Mouse (Mus musculus) liver, postnatal 0 days (tissue): Measurements from ENCODE around the gene Ssu2.

Experiments
- CTCF ChIP-seq: sonication (generic); IDR thresholded peaks from 2 replicates; pipeline ENCODE4 v1.5.1; 2016; ENCODE audit warnings: antibody characterized with exemption, low read depth
- EP300 ChIP-seq: IDR thresholded peaks from 2 replicates; pipeline ENCODE4 v1.6.1; 2016; ENCODE audit warnings: antibody characterized with exemption, low read depth, mild to moderate bottlenecking

DNA sequence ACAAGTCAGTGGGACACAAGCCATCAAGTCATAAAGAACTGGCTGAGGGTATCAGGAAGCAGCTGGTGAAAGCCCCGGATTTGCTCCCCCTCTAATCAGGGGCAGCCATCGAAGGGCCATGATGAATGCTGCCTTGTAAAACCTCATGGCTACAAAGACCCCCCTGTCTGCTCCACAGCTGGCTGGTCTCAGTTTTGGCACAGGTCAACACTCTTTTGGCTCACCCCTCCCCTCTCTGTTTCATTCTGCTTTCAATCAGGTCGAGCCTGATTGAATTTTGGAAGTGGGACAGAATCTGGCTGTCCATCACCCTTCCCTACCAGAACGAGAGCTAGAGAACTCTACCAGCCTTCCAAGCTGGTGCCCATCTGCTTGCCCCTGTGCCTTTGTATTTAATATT lies 76.4 kb downstream of the Ssu2 start:
- no peak for TF ChIP-seq EP300
- TF ChIP-seq CTCF, result no peak
